Mouse (Mus musculus) spleen, postnatal 4 days (tissue): Measurements from ENCODE around the gene Tenm4.
A peak's percentile ranks its signal among the peaks of the same experiment; 100 is the strongest.

Experiments used
- DNase-seq, 2 experiments: peaks; one replicate each; pipeline ENCODE4 v3.0.0; 2022; ENCODE audit warnings: low spot score in 2 of 2

The Tenm4 gene

GRCm38 (mm10) chr7:96773585-96774225 lies 602.7 kb downstream of the Tenm4 start:
- DNase-seq: no peak

GRCm38 (mm10) chr7:96775080-96775486 lies 604.0 kb downstream of the Tenm4 start:
- DNase-seq: no peak

- DNase-seq: peak in 1 of 2 experiments; percentile 53
Measured at GRCm38 (mm10) chr7:96777938-96778600, 607.0 kb downstream of the Tenm4 start.

DNA sequence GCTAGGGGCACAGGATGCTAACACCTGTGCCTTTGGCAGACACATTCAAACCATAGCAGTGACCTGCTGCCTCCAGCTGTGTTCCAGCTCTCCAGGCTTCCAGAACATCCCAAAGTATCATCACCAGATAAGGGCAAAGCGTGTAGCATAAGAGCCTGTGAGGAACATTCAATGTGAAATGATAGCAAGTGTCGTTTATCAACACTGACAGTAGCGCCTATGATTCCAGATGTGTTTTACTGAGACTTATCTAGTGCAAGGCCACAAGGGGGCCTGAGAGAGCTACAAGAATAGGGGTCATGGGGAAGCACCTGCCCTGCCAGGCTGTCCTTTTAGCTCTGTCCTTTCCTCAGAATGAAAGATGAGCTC lies 607.5 kb downstream of the Tenm4 start:
- peak; percentile 76 to 83 for DNase-seq

DNA sequence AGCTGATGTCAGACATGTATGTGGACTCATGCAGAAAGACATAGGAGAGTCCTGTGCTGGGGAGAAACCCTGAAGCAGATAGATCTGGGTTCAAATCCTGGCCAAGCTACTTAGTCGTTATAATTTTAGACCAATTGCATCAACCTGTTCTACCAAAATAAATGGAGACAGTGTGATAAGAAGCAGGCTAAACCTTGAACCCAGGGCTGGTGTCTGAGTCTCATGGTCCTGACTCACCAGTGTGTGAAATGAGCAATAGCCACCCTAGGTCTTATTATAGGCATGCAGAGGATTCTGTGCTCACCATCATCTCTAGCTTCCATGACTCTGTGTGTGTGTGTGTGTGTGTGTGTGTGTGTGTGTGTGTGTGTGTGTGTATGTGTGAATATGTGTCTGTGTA lies 609.5 kb downstream of the Tenm4 start:
- no peak for DNase-seq

DNA sequence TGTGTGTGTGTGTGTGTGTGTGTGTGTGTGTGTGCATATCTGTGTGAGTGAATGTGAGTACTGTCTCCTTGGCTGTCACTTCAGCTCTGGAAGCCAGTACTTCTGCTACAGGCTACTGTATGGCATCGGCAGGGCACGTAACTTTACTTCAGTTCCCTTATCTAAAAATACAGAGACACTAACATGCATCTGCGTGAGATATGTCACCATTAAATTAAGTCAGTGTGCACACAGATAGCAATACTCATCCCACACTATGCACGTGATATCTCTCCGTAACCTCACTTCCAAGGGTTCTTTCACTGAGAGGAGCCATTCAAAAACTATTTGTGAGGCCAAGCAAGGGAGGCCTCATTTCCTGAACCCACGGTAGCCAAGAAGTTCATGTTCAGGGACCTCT lies 610.0 kb downstream of the Tenm4 start:
- DNase-seq: peak in 1 of 2 experiments; percentile 30

DNA sequence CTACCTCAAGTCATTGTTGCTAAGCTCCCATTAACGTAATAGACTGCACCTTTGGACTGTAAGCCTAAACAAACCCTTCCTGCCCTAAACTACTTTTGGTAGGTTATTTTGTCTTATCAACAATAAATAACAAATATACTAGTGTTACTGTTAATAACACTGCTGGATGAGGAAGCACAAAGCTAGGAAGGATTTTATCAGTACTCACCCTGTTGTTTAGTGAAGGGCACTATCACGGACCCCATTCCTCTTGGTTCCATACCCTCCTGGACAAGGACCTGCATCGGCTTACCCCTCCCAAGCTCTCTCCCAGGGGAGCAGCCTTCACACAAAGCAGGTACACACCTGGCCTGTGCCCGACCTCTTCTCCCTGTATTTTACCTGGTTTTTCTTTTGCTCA lies 611.6 kb downstream of the Tenm4 start:
- DNase-seq: no peak

DNA sequence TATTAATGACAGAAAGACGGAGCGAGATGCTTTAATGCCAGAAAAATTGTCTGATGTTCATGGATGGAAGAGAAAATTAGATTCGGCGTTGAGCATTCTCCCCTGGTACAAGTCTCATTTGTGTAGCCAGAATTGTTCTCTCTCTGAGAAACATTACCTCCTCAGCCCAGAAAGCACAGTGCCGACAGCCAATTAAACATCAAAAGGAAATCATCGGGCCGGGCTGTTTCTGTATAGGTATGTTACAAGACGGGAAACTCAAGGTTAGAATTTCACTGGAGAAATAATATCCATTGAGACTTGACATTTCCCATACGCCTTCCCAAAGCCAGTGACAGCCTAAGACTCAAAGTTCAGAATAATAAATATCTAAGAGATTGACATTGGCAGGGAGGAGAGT lies 614.8 kb downstream of the Tenm4 start:
- no peak for DNase-seq

DNA sequence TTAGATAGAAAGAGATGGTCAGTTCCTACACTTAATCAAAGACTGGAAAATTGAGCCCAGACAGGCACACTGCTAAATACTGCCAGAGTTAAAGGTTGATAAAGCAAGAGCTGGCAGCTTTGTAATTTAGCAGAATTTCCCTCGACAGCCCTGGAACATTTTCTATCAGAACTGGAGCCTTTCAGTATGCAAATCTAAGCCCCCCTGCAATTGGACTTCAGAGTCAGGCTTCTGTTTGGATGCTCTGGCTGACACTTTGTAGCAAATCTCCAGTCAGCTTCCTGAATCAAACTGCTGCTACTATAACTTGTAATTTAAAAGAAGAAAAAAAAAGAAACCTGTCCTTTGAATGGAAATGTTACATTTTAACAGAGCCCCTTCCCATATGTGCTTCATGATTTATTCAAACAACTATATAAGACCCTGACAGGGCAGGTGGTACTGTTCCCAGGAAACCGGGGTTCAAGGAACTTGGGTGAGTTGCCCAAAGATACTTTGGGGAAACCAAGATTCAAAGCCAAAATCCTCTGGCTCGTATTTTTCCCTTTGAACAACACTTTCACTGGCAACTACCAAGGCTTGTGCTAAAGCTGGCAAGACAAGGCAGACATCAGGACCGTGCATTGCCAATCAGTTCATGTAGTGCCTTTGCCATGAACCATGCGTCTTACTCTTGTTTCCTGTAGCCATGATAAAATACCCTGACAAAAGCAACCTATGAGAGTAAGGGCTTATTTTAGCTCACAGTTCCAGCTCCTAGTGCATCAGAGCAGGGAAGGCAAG lies 615.4 kb downstream of the Tenm4 start:
- DNase-seq: no peak

GRCm38 (mm10) chr7:96788135-96788534 lies 617.1 kb downstream of the Tenm4 start:
- no peak for DNase-seq

GRCm38 (mm10) chr7:96790326-96790725 lies 619.3 kb downstream of the Tenm4 start:
- no peak for DNase-seq

DNA sequence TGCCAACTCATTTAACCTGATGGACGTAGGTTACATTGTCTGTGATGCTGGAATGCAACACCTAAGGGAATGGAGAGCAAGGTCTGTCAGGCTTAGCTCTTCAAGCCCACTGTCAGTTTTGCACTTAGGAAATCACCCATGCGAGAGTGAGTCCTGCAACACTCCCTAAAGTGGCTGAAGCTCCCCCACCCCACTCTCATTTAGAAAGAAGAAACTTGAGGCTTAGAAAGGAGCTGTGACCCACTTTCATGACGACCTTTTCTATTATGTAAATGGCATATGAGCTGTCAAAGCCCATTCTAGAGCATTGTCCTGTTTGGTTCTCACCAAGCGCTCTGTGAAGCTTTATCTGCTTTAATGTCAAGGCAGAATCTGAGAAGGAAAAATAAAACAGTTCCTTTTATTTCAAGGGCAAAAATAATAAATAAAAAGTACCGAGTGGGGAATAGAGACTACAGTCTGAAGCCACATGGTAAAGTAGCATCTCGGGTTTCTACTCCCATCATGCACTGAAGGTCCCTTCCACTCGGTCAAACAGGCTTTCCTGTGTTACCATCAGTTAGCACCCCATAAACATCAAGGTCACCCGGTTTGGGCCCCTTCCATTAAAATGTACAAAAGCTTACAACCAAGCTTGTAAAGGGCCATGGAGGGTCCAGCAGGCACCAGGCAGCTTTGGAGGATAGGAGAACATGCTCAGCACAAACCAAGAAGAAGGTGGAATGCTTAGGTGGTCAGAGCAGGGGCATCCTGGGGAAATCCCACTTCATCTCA lies 621.6 kb downstream of the Tenm4 start:
- no peak for DNase-seq

DNA sequence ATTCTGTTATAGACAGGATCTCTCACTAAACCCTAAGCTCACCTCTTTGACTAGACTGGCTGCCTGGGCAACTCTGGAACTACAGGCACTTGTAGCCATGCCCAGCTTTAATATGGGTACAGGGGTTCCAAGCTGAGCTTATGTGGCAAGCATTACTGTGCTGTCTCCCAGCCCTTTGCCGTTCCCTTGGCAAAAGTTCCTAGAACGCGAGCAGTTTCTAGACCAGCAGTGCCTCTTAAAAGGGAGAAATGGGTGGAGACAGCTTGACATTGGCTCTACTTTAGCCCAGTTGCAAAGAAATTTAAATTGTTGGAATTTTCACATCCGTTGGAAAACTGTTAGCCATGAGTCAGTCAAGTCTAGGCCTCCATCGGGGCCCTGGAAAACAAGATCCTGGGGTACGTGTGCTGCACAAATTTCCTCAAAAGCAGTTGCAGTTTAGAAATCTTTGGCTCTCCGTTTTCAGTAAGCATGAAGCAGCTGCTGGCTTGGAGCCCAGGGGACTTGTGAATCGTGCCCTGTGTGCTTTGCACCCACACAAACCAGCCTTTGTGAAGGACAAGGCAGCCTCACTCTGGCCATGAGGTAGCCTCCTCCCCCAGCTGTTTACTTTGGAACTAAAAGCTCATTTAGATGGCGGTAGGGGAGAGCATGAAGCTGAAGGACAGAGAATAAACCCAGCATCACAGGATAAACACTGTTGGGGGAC lies 625.1 kb downstream of the Tenm4 start:
- no peak for DNase-seq

GRCm38 (mm10) chr7:96796788-96797485 lies 625.9 kb downstream of the Tenm4 start:
- DNase-seq: no peak

GRCm38 (mm10) chr7:96797716-96798332 lies 626.8 kb downstream of the Tenm4 start:
- no peak for DNase-seq

GRCm38 (mm10) chr7:96799816-96800215 lies 628.8 kb downstream of the Tenm4 start:
- no peak for DNase-seq

- no peak for DNase-seq
Measured at GRCm38 (mm10) chr7:96801368-96801767, 630.3 kb downstream of the Tenm4 start.

DNA sequence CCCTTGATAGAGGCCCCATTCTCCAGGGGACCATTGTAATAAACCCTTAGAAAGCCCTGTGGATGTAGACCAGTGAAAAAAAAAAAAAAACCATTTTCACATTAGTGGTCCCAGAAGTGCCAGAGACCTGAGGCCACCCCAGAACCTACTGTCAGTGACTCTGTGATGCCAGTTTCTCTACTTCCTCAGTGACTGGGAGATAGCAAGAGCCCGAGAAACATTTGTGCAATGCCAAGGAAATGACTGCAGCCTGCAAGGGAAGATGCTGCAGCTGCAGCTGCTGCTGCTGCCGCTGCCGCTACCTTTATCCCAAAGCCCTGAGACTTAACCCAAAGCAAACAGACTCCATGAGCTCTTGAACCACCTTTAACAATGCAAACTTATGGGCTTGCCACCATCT lies 631.2 kb downstream of the Tenm4 start:
- DNase-seq: no peak

- no peak for DNase-seq
Measured at GRCm38 (mm10) chr7:96806561-96806960, 635.5 kb downstream of the Tenm4 start.

- DNase-seq: no peak
Measured at GRCm38 (mm10) chr7:96807281-96808058, 636.4 kb downstream of the Tenm4 start.
